Mouse (Mus musculus): Measurements from ENCODE around the gene Prss48.

- TF ChIP-seq POLR2A (IDR thresholded peaks at IDR 0.05; ENCODE audit: insufficient read length, low read depth): no peak
- no peak for TF ChIP-seq E2F4 (IDR thresholded peaks at IDR 0.05; ENCODE audit: insufficient read depth)
- no peak for TF ChIP-seq USF1 (IDR thresholded peaks at IDR 0.05; ENCODE audit: low read depth)
- no peak for TF ChIP-seq MAX (IDR thresholded peaks at IDR 0.05; ENCODE audit: low read depth)
Observed at GRCm38 (mm10) chr3:85959669-85960068, 42.6 kb downstream of the Prss48 start.

Data from myocyte (in vitro differentiated cells).